Mouse (Mus musculus): ENCODE measurements around the gene Tceanc.

Gene Tceanc

GRCm38 (mm10) chrX:166518345-166518744 lies at the start of gene Tceanc:
Gene Tceanc, minus strand, starts transcription at chrX:166518567.
- no peak for DNase-seq

GRCm38 (mm10) chrX:166565983-166566382 lies 47.6 kb upstream of the Tceanc start:
- no peak for DNase-seq

GRCm38 (mm10) chrX:166565401-166565800 lies 47.0 kb upstream of the Tceanc start:
- no peak for DNase-seq

GRCm38 (mm10) chrX:166564900-166565299 lies 46.5 kb upstream of the Tceanc start:
- no peak for DNase-seq

- peak; percentile 3 to 5 for DNase-seq
Measured at GRCm38 (mm10) chrX:166559333-166559732, 41.0 kb upstream of the Tceanc start.

- peak; percentile 14 to 39 for DNase-seq
Measured at GRCm38 (mm10) chrX:166552355-166552754, 34.0 kb upstream of the Tceanc start.

GRCm38 (mm10) chrX:166546495-166546894 lies 28.1 kb upstream of the Tceanc start:
- peak in 1 of 2 experiments; percentile 11 for DNase-seq

- no peak for DNase-seq
Measured at GRCm38 (mm10) chrX:166535138-166535537, 16.8 kb upstream of the Tceanc start.

GRCm38 (mm10) chrX:166533432-166533831 lies 15.1 kb upstream of the Tceanc start:
- DNase-seq = no peak

GRCm38 (mm10) chrX:166531671-166532070 lies 13.3 kb upstream of the Tceanc start:
- DNase-seq = no peak

GRCm38 (mm10) chrX:166528126-166528525 lies 9.8 kb upstream of the Tceanc start:
- DNase-seq = no peak

- no peak for DNase-seq
Measured at GRCm38 (mm10) chrX:166525637-166526315, 7.4 kb upstream of the Tceanc start.

- DNase-seq = no peak
Measured at GRCm38 (mm10) chrX:166520782-166521181, 2.4 kb upstream of the Tceanc start.

GRCm38 (mm10) chrX:166516631-166517030 lies 1.7 kb downstream of the Tceanc start:
- DNase-seq = no peak

- DNase-seq = no peak
Measured at GRCm38 (mm10) chrX:166515923-166516322, 2.4 kb downstream of the Tceanc start.

- peak; percentile 50 to 64 for DNase-seq
Measured at GRCm38 (mm10) chrX:166514035-166514434, 4.3 kb downstream of the Tceanc start.

GRCm38 (mm10) chrX:166512071-166512470 lies 6.3 kb downstream of the Tceanc start:
- DNase-seq = no peak

- DNase-seq = no peak
Measured at GRCm38 (mm10) chrX:166511107-166511506, 7.3 kb downstream of the Tceanc start.

- peak; percentile 94 to 96 for DNase-seq
Measured at GRCm38 (mm10) chrX:166509761-166510738, 8.3 kb downstream of the Tceanc start.

GRCm38 (mm10) chrX:166504421-166504820 lies 13.9 kb downstream of the Tceanc start:
- no peak for DNase-seq

GRCm38 (mm10) chrX:166499496-166500190 lies 18.7 kb downstream of the Tceanc start:
- DNase-seq = no peak

GRCm38 (mm10) chrX:166497771-166498170 lies 20.6 kb downstream of the Tceanc start:
- no peak for DNase-seq

- no peak for DNase-seq
Measured at GRCm38 (mm10) chrX:166495052-166495451, 23.3 kb downstream of the Tceanc start.
